Mouse (Mus musculus): Measurements from ENCODE around the gene Atp2a1.

The Atp2a1 gene

DNA sequence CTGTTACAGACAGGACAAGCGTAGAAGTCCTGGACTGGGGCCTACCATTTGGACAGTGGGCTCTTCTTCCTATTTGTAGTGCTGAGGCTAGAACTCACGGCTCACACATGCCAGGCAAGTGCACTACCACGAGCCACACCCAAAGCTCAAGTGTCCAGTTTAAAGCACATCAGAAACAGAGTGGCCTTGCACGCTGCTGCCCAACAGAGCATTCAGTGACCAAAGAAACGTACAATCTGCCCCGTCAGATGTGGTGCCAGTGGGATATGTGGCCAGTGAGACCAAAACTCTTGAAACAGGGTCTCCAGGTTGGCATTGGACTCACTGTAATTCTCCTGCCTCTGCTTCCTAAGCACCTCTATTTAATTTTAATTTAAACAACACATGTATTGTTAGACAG is 12.3 kb downstream of the Atp2a1 start:
- no peak for DNase-seq (ENCODE audit: low spot score)

DNA sequence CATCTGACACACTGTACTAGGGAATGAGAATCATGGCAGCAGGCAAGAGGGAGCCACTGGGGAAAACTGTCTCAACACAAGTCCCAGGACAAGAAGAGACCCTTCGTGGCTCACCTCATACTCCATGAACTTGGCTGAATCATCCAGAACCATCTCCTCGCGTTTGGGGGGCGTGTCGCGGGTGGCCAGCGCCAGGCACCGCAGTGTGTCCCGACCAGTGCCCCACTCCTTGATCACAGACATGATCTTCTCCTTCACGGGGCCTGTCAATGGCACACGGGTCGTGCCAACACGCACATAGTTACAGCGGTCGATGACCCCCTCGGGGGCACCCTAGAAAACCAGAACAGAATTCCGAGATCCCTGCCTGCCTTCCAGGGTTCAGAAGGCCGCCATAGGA is 12.9 kb downstream of the Atp2a1 start:
- no peak for DNase-seq (ENCODE audit: low spot score)

DNA sequence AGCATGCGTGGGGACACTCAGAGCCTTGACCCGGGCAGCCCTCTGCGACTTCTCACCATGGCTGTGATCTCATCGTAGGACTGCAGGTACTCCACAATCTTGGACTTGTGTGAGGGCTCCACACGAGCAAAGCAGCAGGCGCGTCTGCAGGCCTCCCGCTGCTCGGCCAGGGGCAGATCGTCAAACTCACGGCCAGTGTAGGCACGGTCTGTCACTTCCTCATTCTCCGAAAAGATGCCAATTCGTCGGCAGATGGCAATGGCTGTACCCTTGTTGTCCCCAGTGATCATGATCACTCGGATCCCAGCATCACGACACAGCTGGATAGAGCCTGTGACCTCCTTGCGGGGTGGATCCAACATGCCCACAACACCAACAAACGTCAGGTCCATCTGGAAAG is 14.4 kb downstream of the Atp2a1 start:
- DNase-seq (ENCODE audit: low spot score), result no peak

DNA sequence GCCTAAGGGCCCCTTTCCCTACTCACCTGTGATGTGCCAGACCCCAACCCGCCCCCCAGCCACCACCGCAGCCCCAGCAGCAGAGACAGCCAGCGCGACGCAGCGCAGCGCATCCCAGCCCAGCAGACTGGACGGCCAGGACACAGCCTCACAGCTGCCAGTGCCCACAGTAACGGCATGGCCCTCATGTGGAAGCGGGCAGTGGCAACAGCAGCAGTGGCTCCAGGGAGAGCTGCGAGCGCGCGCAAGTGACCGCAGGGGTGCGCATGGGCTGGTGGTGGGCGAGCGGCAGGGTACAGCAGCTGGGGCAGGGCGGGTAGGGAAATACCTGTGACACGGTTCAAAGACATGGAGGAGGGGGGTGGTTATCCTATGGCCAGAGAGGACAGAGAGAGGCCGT is 16.7 kb downstream of the Atp2a1 start:
- no peak for DNase-seq (ENCODE audit: low spot score)

DNA sequence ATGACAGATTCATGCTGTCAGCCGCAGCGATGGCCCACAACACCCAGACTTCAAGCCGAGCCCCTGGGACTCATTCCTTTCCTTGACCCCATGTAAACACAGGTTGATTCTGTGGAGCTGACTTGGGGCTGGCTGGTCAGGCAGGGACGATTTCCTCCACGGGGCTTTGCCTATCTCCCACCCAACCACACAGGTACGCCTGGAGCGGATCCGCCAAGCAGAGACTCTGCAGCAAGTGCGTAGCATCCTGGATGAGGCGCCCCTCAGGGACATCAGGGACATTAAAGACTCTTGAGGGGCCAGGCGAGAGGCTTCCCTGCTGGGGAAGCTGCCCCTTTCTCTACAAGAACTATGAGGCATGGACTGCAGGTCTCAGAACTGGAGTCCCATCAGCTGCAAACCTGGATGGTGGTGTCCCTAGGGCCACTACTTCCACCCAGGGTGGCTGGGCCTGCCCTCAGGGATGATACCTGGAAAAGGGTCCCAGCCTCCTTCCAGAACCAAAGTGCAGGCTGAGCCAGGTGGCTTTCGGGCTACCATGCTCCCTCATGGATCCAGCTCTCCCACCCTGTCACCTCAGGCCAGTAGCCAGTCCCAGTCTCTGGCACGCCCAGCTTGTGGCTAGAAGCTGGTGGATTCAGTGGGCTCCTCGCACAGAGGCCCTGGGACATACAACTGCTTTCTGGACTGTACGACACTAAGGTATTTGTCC is 17.6 kb downstream of the Atp2a1 start:
- DNase-seq (ENCODE audit: low spot score), result no peak

DNA sequence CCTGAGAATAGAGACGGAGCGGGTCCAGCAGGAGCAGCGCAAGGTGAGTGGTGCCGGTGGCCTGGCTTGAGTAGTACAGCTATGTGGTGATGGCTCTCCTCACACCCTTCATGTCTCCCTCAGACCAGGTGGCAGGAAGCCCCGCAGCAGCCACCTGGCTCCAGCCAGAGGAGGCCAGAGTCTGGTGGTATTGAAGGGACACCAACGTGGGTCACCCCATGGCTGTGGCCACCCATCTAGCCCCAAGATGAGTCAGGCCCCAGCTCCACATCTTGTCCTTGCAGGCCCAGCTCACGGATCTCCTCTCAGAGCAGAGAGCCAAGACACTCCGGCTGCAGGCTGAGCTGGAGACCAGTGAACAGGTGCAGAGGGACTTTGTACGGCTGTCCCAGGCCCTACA is 18.4 kb downstream of the Atp2a1 start:
- no peak for DNase-seq (ENCODE audit: low spot score)

DNA sequence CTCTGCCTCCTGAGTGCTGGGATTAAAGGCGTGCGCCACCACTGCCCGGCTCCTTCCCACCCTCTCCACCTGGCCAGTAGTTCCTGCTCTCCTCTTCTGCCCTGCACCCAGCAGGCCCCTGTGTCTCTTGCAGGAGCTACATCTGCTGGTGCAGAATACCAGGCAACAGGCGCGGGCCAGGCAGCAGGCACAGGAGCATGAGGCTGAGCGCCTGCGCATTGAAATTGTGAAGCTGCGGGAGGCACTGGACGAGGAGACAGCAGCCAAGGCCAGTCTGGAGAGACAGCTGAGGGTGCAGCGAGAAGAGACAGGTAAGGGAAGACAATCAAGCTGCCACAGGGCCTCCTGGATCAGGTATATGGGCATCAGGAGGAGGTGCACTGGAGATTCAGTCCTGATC is 18.9 kb downstream of the Atp2a1 start:
- no peak for DNase-seq (ENCODE audit: low spot score)

DNA sequence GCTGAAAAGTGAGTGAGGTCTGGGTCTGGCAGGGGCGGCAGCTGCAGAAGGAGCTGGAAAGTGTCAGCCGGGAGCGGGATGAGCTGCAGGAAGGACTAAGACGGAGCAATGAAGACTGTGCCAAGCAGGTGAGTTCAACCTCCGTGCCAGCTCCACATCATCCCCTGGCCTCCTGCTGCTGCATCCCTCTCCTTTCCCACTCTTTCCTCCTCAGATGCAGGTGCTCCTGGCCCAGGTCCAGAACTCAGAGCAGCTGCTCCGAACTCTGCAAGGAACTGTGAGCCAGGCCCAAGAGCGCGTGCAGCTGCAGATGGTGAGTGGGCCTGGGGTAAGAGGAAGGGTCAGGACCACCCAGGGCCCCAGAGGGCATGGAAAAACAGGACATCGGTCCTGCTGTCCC is 22.8 kb downstream of the Atp2a1 start:
- no peak for DNase-seq (ENCODE audit: low spot score)

DNA sequence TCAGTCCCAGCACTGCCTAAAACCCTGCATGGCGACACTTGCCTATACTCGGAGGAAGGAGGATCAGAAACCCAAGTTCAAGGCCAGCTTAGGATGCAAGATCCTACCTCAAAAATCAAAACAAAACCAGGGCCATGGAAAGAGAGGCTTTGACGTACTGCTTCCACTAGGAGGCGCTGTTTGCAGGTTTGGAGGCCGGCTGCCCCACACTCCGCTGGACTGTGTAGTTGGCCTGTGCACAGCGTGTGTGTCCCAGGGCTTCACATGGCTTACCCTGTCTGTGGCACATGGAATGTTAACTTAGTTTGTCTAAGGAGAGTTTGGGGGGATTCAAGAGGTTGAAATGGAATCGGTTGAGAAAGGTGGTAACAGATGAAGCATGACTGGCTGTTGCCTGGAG is 26.1 kb downstream of the Atp2a1 start:
- DNase-seq (ENCODE audit: low spot score), result peak; percentile 78

DNA sequence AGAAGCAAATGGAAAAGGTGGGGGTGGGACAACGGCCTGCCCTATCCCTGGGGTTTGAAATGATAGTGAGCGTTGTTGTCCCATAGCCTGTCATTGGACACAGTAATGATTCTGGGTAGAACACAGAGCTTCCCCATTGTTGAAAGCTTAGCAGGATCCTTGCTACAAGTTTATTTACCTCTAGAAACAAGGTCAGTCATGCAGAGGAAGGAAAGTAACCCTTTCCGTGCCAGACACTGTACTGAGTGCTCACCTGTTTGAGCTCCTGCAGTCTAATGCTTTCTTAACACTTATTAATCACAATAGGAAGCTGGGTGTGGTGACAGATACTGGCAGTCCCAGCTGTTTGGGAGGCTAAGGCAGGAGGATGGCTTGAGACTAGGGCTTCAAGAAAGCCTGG is 27.1 kb downstream of the Atp2a1 start:
- no peak for DNase-seq (ENCODE audit: low spot score)

DNA sequence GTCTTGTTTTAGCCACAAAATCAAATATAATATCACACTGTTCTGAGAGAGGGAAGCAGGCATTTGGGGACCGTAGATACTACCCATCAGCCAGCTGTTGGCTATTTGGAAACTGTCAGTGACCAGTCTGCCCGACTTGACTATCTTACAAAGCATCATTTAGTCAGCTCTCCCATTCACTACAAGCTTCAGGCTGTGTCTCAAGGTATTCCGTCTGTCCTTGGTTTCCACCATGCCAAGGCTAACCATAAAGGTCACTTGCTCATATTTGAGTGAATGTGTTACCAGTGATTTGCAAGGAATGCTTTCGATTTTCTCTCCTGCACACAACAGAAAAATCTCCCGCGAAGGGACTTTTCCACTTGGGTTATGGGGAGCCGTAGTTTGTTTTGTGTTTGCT is 28.2 kb downstream of the Atp2a1 start:
- no peak for DNase-seq (ENCODE audit: low spot score)

DNA sequence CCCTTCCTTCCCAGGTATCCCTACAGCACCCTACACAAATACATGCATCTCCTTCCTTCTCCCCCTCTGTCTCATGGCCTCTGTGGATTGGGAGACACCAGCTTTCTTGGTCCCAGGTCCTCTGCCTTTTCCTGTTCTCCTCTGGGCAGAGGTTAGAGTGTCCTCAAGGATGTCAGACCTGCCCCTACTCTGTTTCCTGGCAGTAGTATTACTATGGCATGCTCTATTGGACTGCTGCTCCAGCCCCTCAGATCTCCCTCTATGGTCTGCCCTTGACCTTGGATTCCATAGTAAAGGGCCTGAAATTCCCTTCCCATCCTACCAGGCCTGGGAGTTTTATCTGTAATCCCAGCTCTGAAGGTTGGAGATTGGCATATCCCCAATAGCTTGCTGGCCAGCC is 32.7 kb downstream of the Atp2a1 start:
- DNase-seq (ENCODE audit: low spot score), result no peak

DNA sequence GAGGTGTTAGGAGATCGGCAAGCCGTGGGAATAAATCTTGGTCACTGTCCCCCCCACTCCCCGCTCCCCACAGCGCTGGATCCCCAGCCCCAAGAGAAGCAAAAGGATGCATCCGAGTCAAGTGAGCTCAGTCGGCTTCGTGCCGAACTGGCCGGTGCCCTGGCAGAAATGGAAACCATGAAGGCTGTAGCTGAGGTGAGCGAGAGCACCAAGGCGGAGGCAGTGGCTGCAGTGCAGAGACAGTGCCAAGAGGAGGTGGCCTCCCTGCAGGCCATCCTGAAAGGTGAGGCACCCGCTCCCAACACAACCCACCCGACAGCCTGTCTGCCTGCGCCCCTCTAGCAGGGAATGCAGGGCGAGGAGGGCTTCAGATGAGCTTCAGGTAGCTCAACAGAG is 33.4 kb downstream of the Atp2a1 start:
- DNase-seq (ENCODE audit: low spot score), result no peak

DNA sequence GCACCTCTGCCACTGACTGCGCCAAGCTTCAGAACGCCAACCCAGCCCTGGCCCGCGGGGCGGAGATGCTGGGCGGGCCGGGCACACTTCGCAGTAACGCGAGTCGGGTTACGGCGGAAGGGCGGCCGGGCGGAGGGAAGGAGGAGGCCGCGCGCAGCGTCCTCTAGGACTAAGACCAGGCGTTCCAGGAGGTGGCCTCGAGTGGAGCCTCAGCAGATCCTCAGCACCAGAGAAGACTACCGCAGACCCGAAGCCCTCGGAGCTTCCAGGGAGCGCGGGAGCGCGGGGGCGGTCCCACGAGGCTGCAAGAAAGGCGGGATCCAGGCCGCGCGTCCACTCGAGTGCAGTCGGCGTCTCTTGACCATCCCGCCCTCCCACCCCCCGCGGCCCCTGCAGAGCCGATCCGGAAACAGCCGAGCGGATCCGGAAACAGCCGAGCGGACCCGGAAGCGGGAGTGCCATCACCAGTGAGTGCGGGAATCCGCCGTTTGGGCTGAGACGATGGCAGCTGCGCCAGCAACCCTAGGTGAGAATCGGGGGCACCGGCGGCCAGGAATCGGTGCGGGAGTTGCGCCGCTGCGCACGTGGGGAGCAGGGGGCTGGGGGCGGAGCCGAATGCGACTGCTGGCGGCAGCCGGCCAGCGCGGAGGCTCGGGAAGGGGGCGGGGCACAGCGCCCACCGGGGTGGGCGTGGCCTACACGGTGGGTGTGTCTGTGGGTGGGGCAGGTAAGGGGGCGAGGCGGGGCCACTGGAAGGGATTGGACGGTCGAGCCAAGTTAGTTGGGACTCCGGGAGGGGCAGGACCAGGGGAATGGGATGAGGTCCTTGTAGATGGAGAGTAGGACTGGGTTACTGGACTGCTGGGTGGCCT is 34.0 kb downstream of the Atp2a1 start, which contains the start of gene Rabep2:
Rabep2 (plus strand) TSS at position 129 of the 872 bp plus-strand sequence.
- DNase-seq (ENCODE audit: low spot score), result peak; percentile 95

DNA sequence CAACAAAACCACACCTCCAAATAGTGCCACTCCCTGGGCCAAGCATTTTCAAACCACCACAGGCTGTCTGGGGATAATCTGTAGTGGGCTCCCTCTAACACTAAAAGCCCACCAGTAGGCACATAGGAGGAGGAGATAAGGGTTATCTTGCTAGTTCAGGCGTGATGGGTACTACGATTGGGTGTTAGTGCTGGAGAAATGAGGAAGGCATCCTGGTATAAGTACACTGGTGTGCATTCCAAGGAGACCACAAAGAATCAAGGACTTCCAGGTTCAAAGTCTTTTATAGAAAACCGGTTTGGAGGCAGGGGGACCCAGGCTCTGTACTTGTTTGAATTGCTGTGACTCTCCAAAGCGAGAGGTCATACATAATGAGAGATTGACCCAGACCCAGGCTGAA is 34.8 kb downstream of the Atp2a1 start:
- no peak for DNase-seq (ENCODE audit: low spot score)

DNA sequence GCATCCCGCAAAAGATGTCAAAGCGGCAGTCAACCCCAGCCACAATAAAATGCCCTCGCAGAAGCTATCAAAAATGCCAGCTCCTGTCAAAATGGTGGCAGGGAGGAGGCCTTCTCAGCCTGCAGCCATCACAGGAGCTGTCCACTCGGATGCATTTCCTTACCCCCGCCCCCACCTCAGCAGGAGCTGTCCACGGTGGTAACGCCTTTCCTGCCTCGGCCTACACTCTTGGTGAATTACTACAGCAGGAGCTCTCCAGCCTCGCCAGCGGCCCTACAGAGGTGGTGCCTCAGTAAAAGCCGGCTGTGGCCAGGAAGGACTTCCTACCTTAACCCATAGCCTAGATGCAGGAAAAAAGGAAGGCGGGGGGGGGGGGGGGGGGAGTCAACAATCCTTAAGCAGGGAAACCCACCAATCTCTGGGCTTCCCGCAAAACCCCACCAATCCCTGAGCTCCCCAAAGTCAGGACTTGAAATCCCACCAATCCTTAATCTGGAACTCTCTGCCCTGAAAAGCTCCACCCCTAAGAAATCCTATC is 35.5 kb downstream of the Atp2a1 start:
- no peak for DNase-seq (ENCODE audit: low spot score)

DNA sequence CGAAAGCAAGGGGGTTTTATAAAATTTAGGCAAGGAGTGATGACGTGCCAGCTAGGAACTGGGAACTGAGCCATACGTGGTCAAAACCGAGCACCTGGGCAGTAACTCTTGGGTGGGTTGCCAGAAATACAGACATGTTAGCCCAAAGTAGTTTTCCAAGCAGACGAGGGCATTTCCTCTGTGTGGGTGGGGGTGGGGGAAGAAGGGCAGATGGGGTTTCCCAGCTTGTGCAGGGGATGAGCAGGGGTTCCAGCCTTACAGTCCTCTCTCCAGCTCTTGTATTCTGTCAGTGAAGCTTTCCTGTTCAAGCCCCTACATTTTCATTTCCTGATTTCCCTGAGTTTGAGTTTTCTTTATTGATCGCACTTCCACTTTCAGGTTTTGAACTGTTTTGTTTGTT is 38.7 kb downstream of the Atp2a1 start:
- no peak for DNase-seq (ENCODE audit: low spot score)

DNA sequence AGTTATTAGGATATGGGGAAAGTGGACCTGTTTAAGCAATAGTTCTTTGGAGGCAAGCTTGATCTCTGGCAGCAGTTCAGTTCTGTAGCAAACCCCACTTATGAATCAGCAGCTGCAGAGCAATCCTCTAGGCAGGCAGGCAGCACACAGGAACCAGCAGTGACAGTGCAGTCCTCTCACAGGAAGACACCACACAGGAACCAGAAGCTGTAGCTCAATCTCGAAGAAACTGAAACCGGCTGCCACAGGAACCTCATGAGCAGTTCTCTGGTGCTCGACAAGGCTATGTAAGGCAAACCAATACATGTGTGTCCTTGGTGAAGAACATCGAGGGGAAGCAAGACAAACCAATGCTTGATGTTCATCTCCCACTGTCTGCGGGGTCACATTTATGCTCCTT is 41.2 kb downstream of the Atp2a1 start:
- DNase-seq (ENCODE audit: low spot score), result no peak

DNA sequence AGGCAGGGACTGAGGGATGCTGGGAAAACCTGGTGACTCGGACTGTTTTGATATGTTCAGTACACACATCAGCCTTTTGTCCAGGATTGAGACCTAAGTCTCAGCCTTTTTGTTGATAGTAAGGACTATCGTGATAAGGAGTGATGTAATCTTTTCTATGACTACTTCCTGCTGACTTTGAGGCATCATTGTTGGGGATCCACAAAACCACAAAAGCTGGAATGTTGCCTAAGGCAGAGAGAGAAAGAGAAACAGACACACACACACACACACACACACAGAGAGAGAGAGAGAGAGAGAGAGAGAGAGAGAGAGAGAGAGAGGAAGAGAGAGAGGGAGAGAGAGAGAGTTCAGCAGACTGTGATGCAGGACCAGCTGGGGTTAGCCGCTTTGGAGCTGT is 44.4 kb downstream of the Atp2a1 start:
- DNase-seq (ENCODE audit: low spot score), result no peak

DNA sequence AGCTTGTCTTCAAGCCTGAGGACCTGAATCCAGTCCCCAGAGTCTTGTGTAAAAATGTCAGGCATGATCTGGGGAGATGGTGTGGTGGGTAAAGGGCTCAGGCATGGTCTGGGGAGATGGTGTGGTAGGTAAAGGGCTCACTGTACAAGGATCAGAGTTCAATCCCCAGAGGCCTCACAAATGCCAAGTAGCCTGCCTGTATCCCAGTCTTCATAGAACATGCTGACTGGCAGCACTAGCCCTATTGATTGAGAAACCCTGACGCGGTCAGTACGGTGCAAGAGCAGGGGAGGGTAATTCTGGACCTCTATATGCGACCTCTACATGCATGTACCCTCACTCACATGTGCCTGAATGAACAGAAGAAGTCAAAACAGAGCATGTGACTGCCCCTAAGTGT is 45.3 kb downstream of the Atp2a1 start:
- DNase-seq (ENCODE audit: low spot score), result no peak

DNA sequence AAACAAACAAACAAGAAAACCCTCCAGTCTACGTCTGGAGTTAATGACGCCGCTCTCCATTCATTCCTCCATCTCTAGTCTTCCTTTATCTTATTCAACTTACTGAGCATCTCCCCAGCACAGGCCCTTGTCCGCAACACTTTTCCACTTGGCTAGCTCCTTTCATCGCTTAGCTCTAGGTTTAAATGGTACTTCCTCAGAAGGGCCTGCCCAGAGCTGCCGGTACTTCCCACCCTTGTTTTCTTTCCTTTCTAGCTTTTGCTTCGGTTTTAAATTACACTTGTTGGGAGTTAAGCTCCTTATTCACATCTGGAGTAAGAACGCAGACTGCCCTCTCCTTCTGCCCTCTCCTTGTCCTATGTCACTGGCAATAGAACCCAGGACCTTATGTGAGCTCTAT is 45.9 kb downstream of the Atp2a1 start:
- DNase-seq (ENCODE audit: low spot score), result peak; percentile 32

DNA sequence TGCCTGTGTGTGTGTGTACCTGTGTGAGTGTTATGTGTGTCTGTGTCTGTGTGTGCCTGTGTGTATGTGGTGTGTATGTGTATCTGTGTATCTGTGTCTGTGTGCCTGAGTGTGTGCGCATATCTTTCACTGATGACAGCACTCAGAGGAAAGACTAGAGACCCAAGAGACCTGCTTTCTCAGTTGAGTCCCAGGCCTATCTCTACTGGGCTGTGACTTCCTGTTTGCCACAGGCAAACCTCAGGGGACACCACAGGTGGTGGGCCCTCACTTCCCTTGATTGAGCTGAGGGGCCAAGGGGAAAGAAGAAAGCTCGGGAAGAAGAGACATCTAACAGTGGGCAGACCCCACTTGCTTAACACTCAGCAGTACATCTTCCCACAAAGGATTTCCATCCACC is 46.3 kb downstream of the Atp2a1 start:
- no peak for DNase-seq (ENCODE audit: low spot score)

DNA sequence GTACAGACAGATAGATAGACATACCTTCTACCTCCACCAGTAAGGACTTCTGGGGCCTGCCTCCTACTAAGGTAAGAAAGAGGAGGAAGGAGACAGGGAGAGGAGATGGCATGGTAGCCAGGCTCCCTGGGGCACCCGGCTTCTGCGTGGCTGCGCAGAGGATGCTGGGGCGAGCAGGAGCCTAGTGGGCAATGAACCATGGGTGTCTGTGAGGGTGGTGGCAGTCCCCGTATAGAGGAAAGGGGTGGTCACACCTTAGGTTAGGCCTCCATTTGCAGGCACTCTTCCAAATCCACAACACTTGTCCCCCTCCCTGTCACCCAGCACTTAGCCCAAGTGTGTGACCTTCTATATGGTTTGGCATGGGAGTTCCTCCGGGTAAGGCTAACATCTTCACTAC is 48.2 kb downstream of the Atp2a1 start, which contains the start of gene Cd19:
Cd19 (minus strand) TSS at position 165 of the 400 bp plus-strand sequence.
- DNase-seq (ENCODE audit: low spot score), result no peak

Data from retina, embryonic 14.5 days (tissue).